Mouse (Mus musculus): ENCODE results near the gene Fcho2. TPM values are rescaled to one million over a fixed set of nuclear protein-coding genes. Genes with fewer than 3 reads are reported as not detected.
"Not testable (repeated sequence)": the region's sequence is repeated elsewhere in the genome, so short reads cannot be mapped to it uniquely, and the experiment has no call there.

Fcho2 gene
- total and polyA plus RNA-seq, 2 experiments = 5.8 to 23.2 TPM

- H3K9ac ChIP-seq (ENCODE audit: low read depth, low read length) = no peak overlapping the region
- H3K4me1 ChIP-seq (ENCODE audit: control insufficient read depth, insufficient read depth, low read length) = no peaks in the 10 kb centered on the region
- no peaks in the 10 kb centered on the region for H3K79me2 ChIP-seq (ENCODE audit: control insufficient read depth, insufficient read depth, low read length)
- no peak overlapping the region for H3K4me3 ChIP-seq (ENCODE audit: insufficient read depth, low read depth, low read length)
- peak; percentile 23 for TF ChIP-seq CTCF (IDR thresholded peaks at IDR 0.05; ENCODE audit: low read depth, low read length)
- no peak for TF ChIP-seq POLR2A (IDR thresholded peaks at IDR 0.05; ENCODE audit: extremely low read depth, insufficient read depth, low read length)
- no peaks in the 10 kb centered on the region for H3K27me3 ChIP-seq (ENCODE audit: control insufficient read depth, insufficient read depth, low read length)
- H3K36me3 ChIP-seq (ENCODE audit: control insufficient read depth, insufficient read depth, low read length) = peaks cover 4% of the 10 kb centered on the region; the same call in 1 of the 2 replicates
- H3K27ac ChIP-seq (replicated peaks; ENCODE audit: insufficient read depth, low read depth, low read length) = no peak overlapping the region
- DNase-seq (ENCODE audit: extremely low read depth, low read depth, low spot score) = no peak
- WGBS = 52% methylated on average over 1 of the region's 1 CpGs
Measured at GRCm38 (mm10) chr13:98834199-98834598, 18.9 kb upstream of the Fcho2 start.

GRCm38 (mm10) chr13:98832451-98833450, 17.5 kb upstream of the Fcho2 start:
- 81% methylated on average over 10 of the region's 10 CpGs for WGBS
- TF ChIP-seq POLR2A (IDR thresholded peaks at IDR 0.05; ENCODE audit: extremely low read depth, insufficient read depth, low read length) = no peak
- no peak for TF ChIP-seq CTCF (IDR thresholded peaks at IDR 0.05; ENCODE audit: low read depth, low read length)
- Histone ChIP-seq H3K79me2 (ENCODE audit: control insufficient read depth, insufficient read depth, low read length) (no peaks in the 10 kb centered on the region), H3K9ac (ENCODE audit: low read depth, low read length) (no peak overlapping the region), H3K4me3 (ENCODE audit: insufficient read depth, low read depth, low read length) (no peak overlapping the region), H3K27ac (replicated peaks; ENCODE audit: insufficient read depth, low read depth, low read length) (0 out of 2 replicates have a peak overlapping the region, but pooled peaks have one; percentile 12), H3K4me1 (ENCODE audit: control insufficient read depth, insufficient read depth, low read length) (no peaks in the 10 kb centered on the region), H3K36me3 (ENCODE audit: control insufficient read depth, insufficient read depth, low read length) (no peaks in the 10 kb centered on the region), H3K27me3 (ENCODE audit: control insufficient read depth, insufficient read depth, low read length) (no peaks in the 10 kb centered on the region)
- peak; percentile 41 for DNase-seq (ENCODE audit: extremely low read depth, low read depth, low spot score)

GRCm38 (mm10) chr13:98829026-98829425, 13.8 kb upstream of the Fcho2 start:
- not testable (repeated sequence) for H3K9ac ChIP-seq (ENCODE audit: low read depth, low read length); DNase-seq (ENCODE audit: extremely low read depth, low read depth, low spot score); H3K4me3 ChIP-seq (ENCODE audit: insufficient read depth, low read depth, low read length); H3K36me3 ChIP-seq (ENCODE audit: control insufficient read depth, insufficient read depth, low read length); H3K27me3 ChIP-seq (ENCODE audit: control insufficient read depth, insufficient read depth, low read length); H3K79me2 ChIP-seq (ENCODE audit: control insufficient read depth, insufficient read depth, low read length); H3K27ac ChIP-seq (replicated peaks; ENCODE audit: insufficient read depth, low read depth, low read length); H3K4me1 ChIP-seq (ENCODE audit: control insufficient read depth, insufficient read depth, low read length)
- 99% methylated on average over 6 of the region's 6 CpGs for WGBS

DNA sequence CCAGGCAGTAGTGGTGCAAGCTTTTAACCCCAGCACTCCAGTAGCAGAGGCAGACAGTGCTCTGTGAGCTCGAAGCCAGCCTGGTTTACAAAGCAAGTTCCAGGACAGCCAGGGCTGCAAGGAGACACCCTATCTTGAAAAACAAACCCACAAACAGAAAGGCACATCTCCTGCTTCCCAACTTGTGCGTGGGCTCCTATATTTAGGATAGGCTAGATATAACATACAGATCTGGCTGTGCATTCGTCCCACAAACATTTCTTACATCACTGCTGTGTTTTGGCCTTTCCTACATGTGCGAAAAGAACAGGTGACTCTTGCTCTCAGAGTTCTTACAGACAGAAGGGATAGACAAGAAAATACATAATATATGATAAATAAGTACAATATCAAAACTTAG, 10.3 kb upstream of the Fcho2 start:
- no peaks in the 10 kb centered on the region for H3K79me2 ChIP-seq (ENCODE audit: control insufficient read depth, insufficient read depth, low read length)
- H3K27ac ChIP-seq (replicated peaks; ENCODE audit: insufficient read depth, low read depth, low read length) = no peak overlapping the region
- H3K27me3 ChIP-seq (ENCODE audit: control insufficient read depth, insufficient read depth, low read length) = no peaks in the 10 kb centered on the region
- no peak overlapping the region for H3K4me3 ChIP-seq (ENCODE audit: insufficient read depth, low read depth, low read length)
- H3K4me1 ChIP-seq (ENCODE audit: control insufficient read depth, insufficient read depth, low read length) = no peaks in the 10 kb centered on the region
- H3K36me3 ChIP-seq (ENCODE audit: control insufficient read depth, insufficient read depth, low read length) = no peaks in the 10 kb centered on the region
- no peak overlapping the region for H3K9ac ChIP-seq (ENCODE audit: low read depth, low read length)
- WGBS = 83% methylated on average over 4 of the region's 4 CpGs
- TF ChIP-seq CTCF (IDR thresholded peaks at IDR 0.05; ENCODE audit: low read depth, low read length) (no peak), POLR2A (IDR thresholded peaks at IDR 0.05; ENCODE audit: extremely low read depth, insufficient read depth, low read length) (no peak)
- no peak for DNase-seq (ENCODE audit: extremely low read depth, low read depth, low spot score)

DNA sequence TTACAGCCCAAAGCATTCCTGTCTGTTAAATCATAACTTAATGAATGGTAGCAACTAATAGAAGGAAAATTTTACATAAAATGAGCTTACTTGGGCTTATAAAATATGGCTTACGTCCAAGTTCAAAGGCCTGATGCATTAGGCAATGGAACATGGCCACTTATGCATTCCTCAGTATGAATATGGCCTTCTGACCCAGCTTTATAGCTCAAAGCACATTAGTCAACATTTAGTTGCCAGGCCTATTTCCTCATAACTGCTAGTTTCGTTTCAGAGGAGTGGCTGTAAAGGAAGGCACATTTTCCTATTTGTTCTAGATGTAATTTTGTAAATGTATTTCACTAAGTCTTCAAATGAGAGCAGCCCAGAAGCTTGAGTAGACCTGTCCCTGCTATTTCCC, 3.8 kb upstream of the Fcho2 start:
- no peak for TF ChIP-seq CTCF (IDR thresholded peaks at IDR 0.05; ENCODE audit: low read depth, low read length)
- no peak for TF ChIP-seq POLR2A (IDR thresholded peaks at IDR 0.05; ENCODE audit: extremely low read depth, insufficient read depth, low read length)

GRCm38 (mm10) chr13:98818205-98818604, 3.0 kb upstream of the Fcho2 start:
- no peak for DNase-seq (ENCODE audit: extremely low read depth, low read depth, low spot score)
- Histone ChIP-seq H3K27me3 (ENCODE audit: control insufficient read depth, insufficient read depth, low read length) (no peaks in the 10 kb centered on the region), H3K36me3 (ENCODE audit: control insufficient read depth, insufficient read depth, low read length) (no peaks in the 10 kb centered on the region), H3K4me3 (ENCODE audit: insufficient read depth, low read depth, low read length) (no peak overlapping the region), H3K27ac (replicated peaks; ENCODE audit: insufficient read depth, low read depth, low read length) (no peak overlapping the region), H3K9ac (ENCODE audit: low read depth, low read length) (no peak overlapping the region), H3K79me2 (ENCODE audit: control insufficient read depth, insufficient read depth, low read length) (no peaks in the 10 kb centered on the region; the same call in 1 of the 2 replicates), H3K4me1 (ENCODE audit: control insufficient read depth, insufficient read depth, low read length) (peaks cover 2% of the 10 kb centered on the region)
- 93% methylated on average over 4 of the region's 4 CpGs for WGBS
- TF ChIP-seq POLR2A (IDR thresholded peaks at IDR 0.05; ENCODE audit: extremely low read depth, insufficient read depth, low read length) (no peak), CTCF (IDR thresholded peaks at IDR 0.05; ENCODE audit: low read depth, low read length) (no peak)

More for the DNA sequence above, 3.8 kb upstream of the Fcho2 start:
- H3K4me1 ChIP-seq (ENCODE audit: control insufficient read depth, insufficient read depth, low read length) = no peaks in the 10 kb centered on the region
- H3K27me3 ChIP-seq (ENCODE audit: control insufficient read depth, insufficient read depth, low read length) = no peaks in the 10 kb centered on the region
- no peaks in the 10 kb centered on the region for H3K79me2 ChIP-seq (ENCODE audit: control insufficient read depth, insufficient read depth, low read length)
- H3K27ac ChIP-seq (replicated peaks; ENCODE audit: insufficient read depth, low read depth, low read length) = no peak overlapping the region
- no peak for DNase-seq (ENCODE audit: extremely low read depth, low read depth, low spot score)
- no peak overlapping the region for H3K9ac ChIP-seq (ENCODE audit: low read depth, low read length)
- H3K36me3 ChIP-seq (ENCODE audit: control insufficient read depth, insufficient read depth, low read length) = no peaks in the 10 kb centered on the region
- WGBS = 36% methylated on average over 2 of the region's 2 CpGs
- H3K4me3 ChIP-seq (ENCODE audit: insufficient read depth, low read depth, low read length) = no peak overlapping the region

Data from liver, adult 2 months (tissue).